Mouse (Mus musculus) midbrain, embryonic 12.5 days (tissue): ENCODE results near the gene Umps. TPM values are rescaled to one million over a fixed set of nuclear protein-coding genes. Genes with fewer than 3 reads are reported as not detected.

ENCODE experiments used
- ATAC-seq: fragments of 200-750 bp; cut with Nextera tagmentation; 2 replicates; pipeline ENCODE4 v1.8.0; 2017; ENCODE audit warnings: low read depth, moderate TSS enrichment, moderate library complexity; ENCODE audit not compliant: low FRiP score
- H3K27ac ChIP-seq: fragments of 300-500 bp; sonication (generic); replicated peaks from 2 replicates; pipeline ENCODE4 v1.5.1; 2016; ENCODE audit warnings: mild to moderate bottlenecking
- H3K27me3 ChIP-seq: fragments of 300-500 bp; sonication (generic); 2 replicates; pipeline ENCODE4 v1.6.1; 2016; ENCODE audit warnings: mild to moderate bottlenecking
- H3K36me3 ChIP-seq: fragments of 300-500 bp; sonication (generic); 2 replicates; pipeline ENCODE4 v1.6.1; 2016
- H3K4me1 ChIP-seq: fragments of 300-500 bp; sonication (generic); 2 replicates; pipeline ENCODE4 v1.6.1; 2016
- H3K4me2 ChIP-seq: fragments of 300-500 bp; sonication (generic); replicated peaks from 2 replicates; pipeline ENCODE4 v1.6.1; 2016; ENCODE audit warnings: mild to moderate bottlenecking, moderate library complexity
- H3K4me3 ChIP-seq: fragments of 300-500 bp; sonication (generic); 2 replicates; pipeline ENCODE4 v1.5.1; 2016; ENCODE audit warnings: mild to moderate bottlenecking
- H3K9ac ChIP-seq: fragments of 300-500 bp; sonication (generic); replicated peaks from 2 replicates; pipeline ENCODE4 v1.6.1; 2016; ENCODE audit warnings: mild to moderate bottlenecking, moderate library complexity
- H3K9me3 ChIP-seq: fragments of 300-500 bp; sonication (generic); 2 replicates; pipeline ENCODE4 v1.6.1; 2016; ENCODE audit warnings: mild to moderate bottlenecking
- WGBS: fragments of 180-500 bp; shearing (Covaris S2); methylation state at CpG from one replicate; pipeline ENCODE4 v1.1.7; 2016; 5-methylcytosine and 5-hydroxymethylcytosine counted together
- polyA plus RNA-seq: library from polyadenylated mRNA; unstranded; fragments of >200 nt; fragmentation: Nextera tagmentation; extraction: Ambion mirVana; gene quantifications from 2 replicates; pipeline ENCODE4 v1.2.1, GENCODE M21; 2016

Umps gene
- polyA plus RNA-seq, 1 experiment from 2014 or later: 47.0 TPM

GRCm38 (mm10) chr16:33994321-33994720 is 27.5 kb upstream of the Umps start:
- ATAC-seq: no peak
- H3K4me2 ChIP-seq: no peak overlapping the region
- H3K27ac ChIP-seq: no peak overlapping the region
- no peaks in the 10 kb centered on the region for H3K27me3 ChIP-seq
- 0 out of 2 replicates have a peak, but pooled peaks cover 6% of the 10 kb centered on the region for H3K4me1 ChIP-seq
- H3K9me3 ChIP-seq: no peaks in the 10 kb centered on the region
- H3K4me3 ChIP-seq: no peak overlapping the region
- H3K9ac ChIP-seq: no peak overlapping the region
- H3K36me3 ChIP-seq: no peaks in the 10 kb centered on the region
- 82% methylated on average over 6 of the region's 6 CpGs for WGBS

GRCm38 (mm10) chr16:33990712-33991111 is 23.9 kb upstream of the Umps start:
- H3K4me2 ChIP-seq: no peak overlapping the region
- no peak for ATAC-seq
- 82% methylated on average over 4 of the region's 4 CpGs for WGBS

GRCm38 (mm10) chr16:33989106-33989505 is 22.3 kb upstream of the Umps start:
- Histone ChIP-seq H3K27me3 (no peaks in the 10 kb centered on the region), H3K36me3 (peaks cover 13% of the 10 kb centered on the region), H3K9me3 (no peaks in the 10 kb centered on the region), H3K4me1 (0 out of 2 replicates have a peak, but pooled peaks cover 6% of the 10 kb centered on the region), H3K27ac (no peak overlapping the region), H3K4me2 (no peak overlapping the region), H3K9ac (no peak overlapping the region), H3K4me3 (no peak overlapping the region)
- no peak for ATAC-seq
- WGBS: 94% methylated on average over 1 of the region's 1 CpGs

More at GRCm38 (mm10) chr16:33990712-33991111, 23.9 kb upstream of the Umps start:
- no peak overlapping the region for H3K9ac ChIP-seq
- no peaks in the 10 kb centered on the region for H3K9me3 ChIP-seq
- 0 out of 2 replicates have a peak, but pooled peaks cover 6% of the 10 kb centered on the region for H3K4me1 ChIP-seq
- no peak overlapping the region for H3K4me3 ChIP-seq
- no peaks in the 10 kb centered on the region for H3K27me3 ChIP-seq
- no peak overlapping the region for H3K27ac ChIP-seq
- H3K36me3 ChIP-seq: peaks cover 13% of the 10 kb centered on the region; the same call in 1 of the 2 replicates

GRCm38 (mm10) chr16:33988358-33989012 is 21.6 kb upstream of the Umps start:
- H3K36me3 ChIP-seq: peaks cover 13% of the 10 kb centered on the region
- WGBS: 68% methylated on average over 17 of the region's 17 CpGs

GRCm38 (mm10) chr16:33986993-33987392 is 20.2 kb upstream of the Umps start:
- Histone ChIP-seq H3K27me3 (no peaks in the 10 kb centered on the region), H3K36me3 (peaks cover 13% of the 10 kb centered on the region), H3K27ac (no peak overlapping the region), H3K9me3 (no peaks in the 10 kb centered on the region), H3K4me1 (0 out of 2 replicates have a peak, but pooled peaks cover 5% of the 10 kb centered on the region), H3K9ac (no peak overlapping the region), H3K4me3 (no peak overlapping the region), H3K4me2 (no peak overlapping the region)
- WGBS: 87% methylated on average over 7 of the region's 7 CpGs
- no peak for ATAC-seq

More at GRCm38 (mm10) chr16:33988358-33989012, 21.6 kb upstream of the Umps start:
- no peak overlapping the region for H3K4me2 ChIP-seq
- H3K9ac ChIP-seq: no peak overlapping the region
- no peaks in the 10 kb centered on the region for H3K27me3 ChIP-seq
- 0 out of 2 replicates have a peak, but pooled peaks cover 6% of the 10 kb centered on the region for H3K4me1 ChIP-seq
- H3K9me3 ChIP-seq: no peaks in the 10 kb centered on the region
- ATAC-seq: no peak
- H3K4me3 ChIP-seq: no peak overlapping the region
- H3K27ac ChIP-seq: no peak overlapping the region

- Histone ChIP-seq H3K4me2 (no peak overlapping the region), H3K27ac (no peak overlapping the region), H3K4me1 (no peaks in the 10 kb centered on the region), H3K4me3 (no peak overlapping the region), H3K9ac (no peak overlapping the region), H3K27me3 (no peaks in the 10 kb centered on the region), H3K9me3 (no peaks in the 10 kb centered on the region), H3K36me3 (peaks cover 16% of the 10 kb centered on the region)
- no peak for ATAC-seq
- WGBS: 87% methylated on average over 6 of the region's 6 CpGs
Measured at GRCm38 (mm10) chr16:33985372-33985771, 18.5 kb upstream of the Umps start.

- Histone ChIP-seq H3K9me3 (no peaks in the 10 kb centered on the region), H3K27me3 (no peaks in the 10 kb centered on the region), H3K4me2 (no peak overlapping the region), H3K4me1 (peaks cover 5% of the 10 kb centered on the region; the same call in 1 of the 2 replicates), H3K36me3 (peaks cover 17% of the 10 kb centered on the region), H3K4me3 (no peak overlapping the region), H3K9ac (no peak overlapping the region), H3K27ac (no peak overlapping the region)
- ATAC-seq: no peak
- 96% methylated on average over 6 of the region's 6 CpGs for WGBS
Measured at GRCm38 (mm10) chr16:33983712-33984111, 16.9 kb upstream of the Umps start.

- Histone ChIP-seq H3K4me3 (no peak overlapping the region), H3K4me2 (no peak overlapping the region), H3K9me3 (0 out of 2 replicates have a peak, but pooled peaks cover 3% of the 10 kb centered on the region), H3K36me3 (peaks cover 39% of the 10 kb centered on the region), H3K4me1 (peaks cover 5% of the 10 kb centered on the region; the same call in 1 of the 2 replicates), H3K9ac (no peak overlapping the region), H3K27ac (no peak overlapping the region), H3K27me3 (no peaks in the 10 kb centered on the region)
- 35% methylated on average over 2 of the region's 2 CpGs for WGBS
- no peak for ATAC-seq
Measured at GRCm38 (mm10) chr16:33979855-33980254, 13.0 kb upstream of the Umps start.

GRCm38 (mm10) chr16:33967283-33967640 is 424 bp upstream of the Umps start:
- Histone ChIP-seq H3K36me3 (peaks cover 10% of the 10 kb centered on the region), H3K27ac (0 out of 2 replicates have a peak overlapping the region, but pooled peaks have one; percentile 46), H3K9ac (peak overlapping the region; percentile 84; the same call in 1 of the 2 replicates), H3K4me3 (peak overlapping the region; percentile 84), H3K4me1 (peaks cover 12% of the 10 kb centered on the region), H3K27me3 (no peaks in the 10 kb centered on the region), H3K4me2 (peak overlapping the region; percentile 87), H3K9me3 (no peaks in the 10 kb centered on the region)
- 67% methylated on average over 2 of the region's 2 CpGs for WGBS
- no peak for ATAC-seq

GRCm38 (mm10) chr16:33965878-33966537 is 830 bp downstream of the Umps start:
- H3K4me3 ChIP-seq: peak overlapping the region; percentile 84
- H3K36me3 ChIP-seq: peaks cover 22% of the 10 kb centered on the region
- WGBS: 17% methylated on average over 15 of the region's 15 CpGs
- H3K27ac ChIP-seq: no peak overlapping the region
- no peak for ATAC-seq
- H3K27me3 ChIP-seq: no peaks in the 10 kb centered on the region
- peak overlapping the region; percentile 84 for H3K9ac ChIP-seq
- H3K4me1 ChIP-seq: peaks cover 12% of the 10 kb centered on the region
- peak overlapping the region; percentile 87 for H3K4me2 ChIP-seq
- no peaks in the 10 kb centered on the region for H3K9me3 ChIP-seq

- Histone ChIP-seq H3K4me2 (no peak overlapping the region), H3K9ac (no peak overlapping the region), H3K4me1 (peaks cover 12% of the 10 kb centered on the region), H3K27me3 (no peaks in the 10 kb centered on the region), H3K27ac (no peak overlapping the region), H3K4me3 (no peak overlapping the region), H3K9me3 (no peaks in the 10 kb centered on the region), H3K36me3 (peaks cover 47% of the 10 kb centered on the region)
- 96% methylated on average over 6 of the region's 6 CpGs for WGBS
- no peak for ATAC-seq
Measured at GRCm38 (mm10) chr16:33963509-33963908, 3.3 kb downstream of the Umps start.

- no peak for ATAC-seq
- 91% methylated on average over 1 of the region's 1 CpGs for WGBS
- Histone ChIP-seq H3K4me2 (no peak overlapping the region), H3K4me3 (no peak overlapping the region), H3K9me3 (no peaks in the 10 kb centered on the region), H3K4me1 (no peaks in the 10 kb centered on the region), H3K9ac (no peak overlapping the region), H3K27me3 (no peaks in the 10 kb centered on the region), H3K36me3 (peaks cover 67% of the 10 kb centered on the region), H3K27ac (no peak overlapping the region)
Measured at GRCm38 (mm10) chr16:33954793-33955192, 12.0 kb downstream of the Umps start.
